Mouse (Mus musculus) E14TG2a.4 (cell line): Measurements from ENCODE around the gene Iqgap2.

Experiments
- H3K27me3 ChIP-seq: 2 replicates; pipeline ENCODE4 v1.6.1; 2014; ENCODE audit warnings: low read length, control low read depth; ENCODE audit not compliant: insufficient read depth
- H3K36me3 ChIP-seq: 2 replicates; pipeline ENCODE4 v1.6.1; 2014; ENCODE audit warnings: low read length, control low read depth; ENCODE audit not compliant: insufficient read depth
- H3K4me1 ChIP-seq: replicated peaks from 2 replicates; pipeline ENCODE4 v1.6.1; 2014; ENCODE audit warnings: low read depth, low read length, control low read depth
- H3K4me3 ChIP-seq: replicated peaks from 2 replicates; pipeline ENCODE4 v1.5.1; 2014; ENCODE audit warnings: mild to moderate bottlenecking, low read length
- H3K9me3 ChIP-seq: 2 replicates; pipeline ENCODE4 v1.6.1; 2014; ENCODE audit warnings: low read length, control low read depth
- CTCF ChIP-seq: conservative IDR thresholded peaks from 2 replicates; pipeline ENCODE4 v1.5.1; 2014; ENCODE audit warnings: low read length
- NANOG ChIP-seq: IDR thresholded peaks from 2 replicates; pipeline ENCODE4 v1.6.1; 2014; ENCODE audit warnings: borderline replicate concordance, low read length, mixed read lengths
- POU5F1 ChIP-seq: IDR thresholded peaks from 2 replicates; pipeline ENCODE4 v1.6.1; 2014; ENCODE audit warnings: low read length, borderline replicate concordance

Gene Iqgap2

DNA sequence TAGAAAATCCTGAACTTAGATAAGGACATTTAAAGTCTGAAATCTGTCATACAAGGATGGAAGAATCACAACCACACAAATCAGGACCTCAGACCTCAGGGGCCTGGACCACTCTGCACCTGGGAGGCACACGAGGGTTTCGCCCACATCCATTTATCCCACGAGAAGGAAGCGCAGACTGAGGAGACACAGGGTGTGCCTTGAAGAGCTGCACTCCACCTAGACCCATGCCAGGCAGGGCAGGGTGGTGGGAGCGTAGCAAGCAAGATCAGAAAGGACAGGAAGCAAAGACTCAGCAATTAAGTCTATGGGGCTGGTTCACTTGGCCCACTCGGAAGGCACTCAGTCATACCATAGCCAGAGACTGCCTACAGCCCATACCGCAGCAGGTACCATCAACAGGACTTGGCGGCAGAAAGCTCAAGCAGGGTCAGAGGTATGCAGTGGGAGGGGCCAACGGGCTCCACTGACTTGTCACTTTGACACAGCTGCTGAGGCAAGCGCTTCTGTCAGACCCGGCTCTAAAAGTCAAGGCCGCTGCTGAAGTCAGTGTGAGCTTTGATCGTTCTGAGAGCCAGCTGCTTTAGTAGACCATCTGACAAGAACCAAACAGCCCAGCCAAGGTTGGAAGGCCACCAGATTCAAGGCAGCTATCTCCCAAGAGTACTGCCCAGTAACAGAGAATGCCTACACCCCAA lies 86.1 kb downstream of the Iqgap2 start:
- 0 out of 2 replicates have a peak overlapping the region, but pooled peaks have one; percentile 7 for H3K4me3 ChIP-seq
- no peaks in the 10 kb centered on the region for H3K27me3 ChIP-seq
- no peaks in the 10 kb centered on the region for H3K36me3 ChIP-seq
- H3K9me3 ChIP-seq, result no peaks in the 10 kb centered on the region
- TF ChIP-seq CTCF (no peak), POU5F1 (no peak), NANOG (no peak)
- H3K4me1 ChIP-seq, result peaks cover 25% of the 10 kb centered on the region

DNA sequence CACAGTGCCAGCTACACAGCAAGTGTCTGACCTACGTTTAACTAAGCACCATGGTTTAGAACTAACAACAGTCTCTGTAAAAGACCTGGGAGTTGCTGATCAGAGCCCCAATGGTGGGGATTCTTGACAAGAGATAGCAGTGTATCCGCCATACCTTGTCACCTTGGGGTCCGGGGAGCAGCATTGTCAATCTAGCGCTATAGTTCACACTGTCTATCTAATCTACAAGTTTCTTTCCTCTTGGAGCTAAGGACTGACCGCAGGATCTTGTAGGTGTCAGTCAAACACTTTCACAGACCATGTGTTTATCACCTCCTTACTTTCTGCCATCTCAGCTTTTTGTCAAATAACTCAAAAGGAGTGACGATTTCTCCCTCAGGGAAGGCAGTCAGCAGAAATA lies 87.6 kb downstream of the Iqgap2 start:
- Histone ChIP-seq H3K36me3 (no peaks in the 10 kb centered on the region), H3K9me3 (no peaks in the 10 kb centered on the region), H3K4me1 (peaks cover 25% of the 10 kb centered on the region), H3K4me3 (no peak overlapping the region), H3K27me3 (no peaks in the 10 kb centered on the region)
- TF ChIP-seq POU5F1 (no peak), CTCF (no peak), NANOG (no peak)

DNA sequence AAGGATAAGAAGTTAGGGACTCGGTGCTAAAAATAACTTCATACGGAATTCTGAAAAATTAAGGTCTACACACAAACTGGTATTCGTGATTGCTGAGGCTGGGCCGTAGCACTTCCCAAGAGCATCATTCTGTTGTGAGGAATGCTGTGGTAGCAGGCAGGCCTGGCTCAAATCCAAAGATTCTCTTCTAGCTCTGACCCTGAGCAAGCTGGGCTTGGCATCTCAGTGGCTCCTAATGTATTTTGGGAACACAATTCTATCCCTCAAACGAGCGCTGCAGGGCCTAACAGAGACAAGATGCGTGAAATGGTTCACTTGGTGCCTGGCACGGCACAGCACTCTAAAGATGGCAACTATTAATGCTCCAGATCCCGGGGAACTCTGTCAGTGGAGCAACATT lies 90.8 kb downstream of the Iqgap2 start:
- Histone ChIP-seq H3K4me1 (peaks cover 8% of the 10 kb centered on the region), H3K4me3 (no peak overlapping the region), H3K27me3 (no peaks in the 10 kb centered on the region), H3K9me3 (no peaks in the 10 kb centered on the region), H3K36me3 (no peaks in the 10 kb centered on the region)
- TF ChIP-seq POU5F1, result no peak
- TF ChIP-seq NANOG, result no peak
- TF ChIP-seq CTCF, result no peak

DNA sequence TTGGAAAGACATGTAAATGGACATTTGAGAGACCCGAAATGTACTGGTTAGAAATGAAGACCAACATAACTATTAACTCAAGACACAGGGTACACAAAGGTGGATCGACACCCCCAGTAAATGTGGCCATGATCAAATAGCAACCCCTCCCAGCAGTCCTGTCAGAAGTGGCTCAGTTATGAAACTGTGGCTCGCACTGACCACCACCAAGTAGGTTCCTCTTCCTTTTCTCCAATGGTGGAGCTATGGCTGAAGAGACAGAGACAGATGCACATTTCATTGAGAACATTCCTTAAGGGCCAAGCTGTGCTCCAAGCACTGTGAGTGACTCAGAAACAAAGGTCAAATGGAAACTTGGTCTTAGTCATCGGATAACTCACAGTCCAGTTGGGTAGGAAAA lies 92.4 kb downstream of the Iqgap2 start:
- Histone ChIP-seq H3K36me3 (no peaks in the 10 kb centered on the region), H3K4me3 (no peak overlapping the region), H3K4me1 (no peaks in the 10 kb centered on the region), H3K27me3 (no peaks in the 10 kb centered on the region), H3K9me3 (no peaks in the 10 kb centered on the region)
- TF ChIP-seq CTCF (no peak), POU5F1 (no peak)

DNA sequence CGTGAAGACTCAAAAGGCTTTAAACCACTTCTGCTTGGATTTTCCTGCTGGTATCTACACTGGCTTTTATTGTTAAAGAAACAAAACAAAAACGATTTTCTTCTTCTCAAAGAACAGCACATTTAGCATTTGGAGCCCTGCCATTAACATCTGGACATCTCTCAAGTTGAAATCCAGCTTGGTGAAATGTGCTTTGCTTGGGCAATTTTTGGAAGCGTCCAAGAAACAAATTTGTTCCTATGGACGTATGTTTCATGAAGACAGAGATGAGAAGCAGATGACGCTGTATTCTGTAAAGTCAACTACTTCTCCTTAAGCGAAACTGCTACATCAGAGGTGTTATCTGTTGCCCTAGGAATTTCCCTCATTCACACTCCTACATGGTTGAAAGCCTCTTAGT lies 93.0 kb downstream of the Iqgap2 start:
- no peaks in the 10 kb centered on the region for H3K4me1 ChIP-seq
- no peak overlapping the region for H3K4me3 ChIP-seq
- H3K9me3 ChIP-seq, result no peaks in the 10 kb centered on the region
- no peaks in the 10 kb centered on the region for H3K36me3 ChIP-seq
- TF ChIP-seq NANOG (no peak), POU5F1 (no peak), CTCF (no peak)
- no peaks in the 10 kb centered on the region for H3K27me3 ChIP-seq

DNA sequence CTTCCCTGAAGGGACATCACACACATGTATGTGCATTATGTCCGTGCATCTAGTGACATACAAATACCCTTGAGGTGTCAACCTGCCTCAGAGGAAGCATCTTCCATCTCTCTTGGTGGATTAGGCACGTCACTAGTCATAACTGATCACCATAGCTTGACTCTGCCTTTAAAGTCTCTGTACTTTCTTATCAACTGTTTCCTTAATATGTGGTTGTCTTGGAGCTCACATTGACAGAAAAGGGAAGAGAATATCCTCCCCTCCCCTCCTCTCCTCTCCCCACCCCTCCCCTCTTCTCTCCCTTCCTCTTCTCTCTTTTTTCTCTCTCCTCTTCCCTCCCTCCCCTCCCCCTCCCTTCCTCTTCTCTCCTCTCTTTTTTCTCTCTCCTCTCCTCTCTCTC lies 94.2 kb downstream of the Iqgap2 start:
- H3K9me3 ChIP-seq, result no peaks in the 10 kb centered on the region
- TF ChIP-seq CTCF, result no peak
- TF ChIP-seq POU5F1, result no peak
- TF ChIP-seq NANOG, result no peak
- H3K4me1 ChIP-seq, result no peaks in the 10 kb centered on the region
- H3K4me3 ChIP-seq, result no peak overlapping the region
- no peaks in the 10 kb centered on the region for H3K27me3 ChIP-seq
- H3K36me3 ChIP-seq, result no peaks in the 10 kb centered on the region

DNA sequence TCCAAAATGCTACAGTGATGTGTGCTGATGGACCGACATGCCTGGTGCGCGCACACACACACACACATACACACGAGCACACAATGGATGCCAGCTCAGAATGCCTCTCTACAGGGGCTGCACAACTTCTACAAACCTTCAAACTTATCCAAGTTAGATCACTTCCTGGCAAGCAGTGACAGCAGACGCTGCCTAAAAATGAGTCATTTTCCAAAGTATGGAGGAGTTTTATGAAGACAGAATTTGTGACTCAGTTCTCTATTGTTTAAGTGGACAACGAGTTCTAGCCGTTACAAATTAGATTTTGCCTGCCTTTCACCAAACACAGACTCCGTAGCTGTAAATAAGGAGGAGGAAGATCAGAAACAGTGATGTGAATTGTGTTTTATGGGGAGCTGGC lies 97.4 kb downstream of the Iqgap2 start:
- TF ChIP-seq POU5F1 (no peak), CTCF (no peak)
- Histone ChIP-seq H3K36me3 (no peaks in the 10 kb centered on the region), H3K4me3 (no peak overlapping the region), H3K4me1 (no peaks in the 10 kb centered on the region; the same call in 1 of the 2 replicates), H3K27me3 (no peaks in the 10 kb centered on the region), H3K9me3 (no peaks in the 10 kb centered on the region)

DNA sequence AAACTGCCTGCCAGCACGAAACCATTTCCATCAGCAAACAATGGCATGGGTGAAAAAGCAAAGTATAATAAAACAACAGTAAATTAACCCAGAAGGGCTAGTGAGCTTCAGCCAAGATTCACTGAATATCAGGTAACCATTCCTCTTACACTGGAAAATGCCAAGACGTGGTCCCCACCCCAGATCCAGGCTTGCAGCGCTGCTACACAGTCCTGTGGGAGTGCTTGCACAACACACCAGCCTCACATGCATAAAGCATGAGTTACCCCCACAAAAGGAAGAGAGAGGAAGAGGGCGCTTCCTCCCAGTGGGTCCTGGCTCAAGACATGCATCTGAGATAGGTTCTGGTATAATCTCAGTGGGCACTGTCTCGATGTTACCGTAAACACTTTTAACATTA lies 100.8 kb downstream of the Iqgap2 start:
- Histone ChIP-seq H3K36me3 (no peaks in the 10 kb centered on the region), H3K4me3 (no peak overlapping the region), H3K4me1 (no peaks in the 10 kb centered on the region; the same call in 1 of the 2 replicates), H3K27me3 (no peaks in the 10 kb centered on the region), H3K9me3 (no peaks in the 10 kb centered on the region)
- TF ChIP-seq NANOG (no peak), POU5F1 (no peak), CTCF (no peak)

DNA sequence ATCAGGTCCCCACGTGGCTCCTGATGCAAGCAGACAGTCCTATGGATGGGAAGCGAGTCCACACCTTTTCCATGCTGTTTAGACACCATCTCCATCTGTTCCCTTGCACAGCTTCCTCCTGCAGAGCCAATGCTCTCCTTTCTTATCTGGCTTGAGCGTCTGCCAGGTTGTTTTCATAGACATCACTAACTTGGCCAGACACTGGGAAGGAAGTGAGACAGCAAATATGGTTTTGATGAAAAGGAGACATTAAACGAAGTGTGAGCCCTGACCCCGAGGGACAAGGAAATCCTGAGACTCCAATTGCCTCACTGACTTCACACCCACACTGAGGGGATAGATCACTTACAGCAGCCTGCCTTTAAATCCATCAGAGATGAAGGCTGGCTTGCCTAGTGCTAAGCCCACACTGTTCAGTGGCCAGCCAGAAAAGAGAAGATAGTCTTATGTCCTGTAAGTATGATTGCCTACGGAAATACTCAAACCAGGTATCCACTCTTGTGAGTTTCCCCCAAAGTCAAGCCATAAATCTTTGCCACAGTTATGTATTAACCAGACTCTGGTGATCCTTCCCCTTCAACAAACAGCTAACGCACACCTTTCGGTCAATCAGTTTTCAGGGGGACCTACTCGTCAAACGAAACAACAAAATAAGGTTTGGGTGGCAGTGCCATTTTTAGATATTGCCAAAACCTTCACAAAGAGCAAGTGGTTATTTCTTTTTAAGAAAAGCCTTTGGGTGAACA lies 102.9 kb downstream of the Iqgap2 start:
- no peaks in the 10 kb centered on the region for H3K27me3 ChIP-seq

More for the DNA sequence above, 102.9 kb downstream of the Iqgap2 start:
- H3K4me3 ChIP-seq, result no peak overlapping the region
- TF ChIP-seq NANOG, result no peak
- no peak for TF ChIP-seq POU5F1
- TF ChIP-seq CTCF, result no peak
- H3K9me3 ChIP-seq, result no peaks in the 10 kb centered on the region
- H3K4me1 ChIP-seq, result no peaks in the 10 kb centered on the region; the same call in 1 of the 2 replicates
- no peaks in the 10 kb centered on the region for H3K36me3 ChIP-seq
